In the genomic region with DNA sequence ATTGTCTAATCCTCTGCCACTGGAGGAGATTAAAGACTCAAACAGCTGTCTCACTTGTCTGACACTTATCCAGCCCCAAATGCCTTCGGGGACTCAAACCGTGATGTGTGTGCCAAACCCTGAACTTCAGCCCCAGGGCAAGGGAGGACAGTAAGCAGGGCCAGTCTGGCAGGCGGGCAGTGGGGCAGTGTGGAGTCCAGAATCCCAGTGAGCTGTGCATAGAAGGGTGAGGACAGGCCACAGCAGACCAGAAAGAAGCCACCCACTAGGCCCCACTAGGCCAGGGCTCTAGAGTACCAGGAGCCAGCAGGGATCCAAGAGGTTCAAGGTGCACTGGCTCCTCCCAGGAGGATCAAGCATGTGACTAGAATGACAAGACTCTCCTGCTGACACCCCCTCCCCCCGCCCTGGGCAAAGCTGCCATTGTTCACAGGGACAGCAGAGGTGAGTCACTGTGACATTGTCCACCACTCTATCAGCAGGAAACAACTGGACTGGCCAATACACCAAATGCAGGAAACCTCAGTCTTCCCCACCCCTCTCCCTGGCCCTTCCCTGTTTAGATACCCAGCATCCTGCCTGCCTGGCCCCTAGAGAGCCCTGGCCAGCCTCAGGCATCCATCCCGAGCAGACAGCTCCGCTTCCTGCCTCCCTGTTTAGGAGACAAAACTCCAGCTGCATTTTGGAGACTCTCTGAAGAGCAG, we compare ENCODE assay signal across 7 mouse cellular contexts. TPM values are rescaled to one million over a fixed set of nuclear protein-coding genes. Genes with fewer than 3 reads are reported as not detected.
A peak's percentile ranks its signal among the peaks of the same experiment; 100 is the strongest.
DNase-seq lines count a peak whose midpoint lies in the region; ATAC-seq and TF ChIP-seq lines count a peak whose summit lies in the region.

No protein-coding gene starts in this region.

- no peaks in the 10 kb centered on the region for H3K27me3 ChIP-seq in C2C12 (ENCODE audit: control insufficient read depth, insufficient read depth, insufficient read length)
- H3K27me3 ChIP-seq in heart, embryonic 16.5 days (ENCODE audit: control insufficient read depth, insufficient read depth, low read length) = no peaks in the 10 kb centered on the region
- H3K27me3 ChIP-seq in stomach, embryonic 14.5 days (ENCODE audit: control insufficient read depth, insufficient read depth, low read length) = no peaks in the 10 kb centered on the region

- DNase-seq in adrenal gland, adult (ENCODE audit: inconsistent age in 2 of 2, low spot score in 1 of 2) = peak; percentile 71 to 90
- DNase-seq in kidney, postnatal 4 days = peak; percentile 57 to 74
- no peak for DNase-seq in natural killer cell, adult 2 months (ENCODE audit: low spot score in 2 of 2)
- DNase-seq in frontal cortex, postnatal 14 days (ENCODE audit: low spot score in 2 of 2) = no peak

- H3K79me2 ChIP-seq in C2C12 (ENCODE audit: control insufficient read depth, insufficient read depth) = no peaks in the 10 kb centered on the region

- no peak overlapping the region for H3K4me3 ChIP-seq in C2C12 (ENCODE audit: insufficient read depth, poor library complexity, severe bottlenecking)
- H3K4me3 ChIP-seq in heart, embryonic 16.5 days (ENCODE audit: low read length) = no peak overlapping the region
- no peak overlapping the region for H3K4me3 ChIP-seq in stomach, embryonic 14.5 days (ENCODE audit: low read depth, low read length)

- H3K4me1 ChIP-seq in heart, embryonic 16.5 days (ENCODE audit: control insufficient read depth, insufficient read depth, low read length) = peaks cover 52% of the 10 kb centered on the region
- peaks cover 37% of the 10 kb centered on the region for H3K4me1 ChIP-seq in stomach, embryonic 14.5 days (ENCODE audit: control insufficient read depth, insufficient read depth, low read length)

- peak overlapping the region; percentile 46 for H3K9ac ChIP-seq in heart, embryonic 16.5 days (ENCODE audit: low read length)
- H3K9ac ChIP-seq in stomach, embryonic 14.5 days (replicated peaks; ENCODE audit: low read depth, low read length) = no peak overlapping the region

- H3K4me2 ChIP-seq in heart, embryonic 16.5 days (ENCODE audit: low read depth, low read length) = no peak overlapping the region
- no peak overlapping the region for H3K4me2 ChIP-seq in stomach, embryonic 14.5 days (replicated peaks; ENCODE audit: low read depth, low read length)

- peak overlapping the region; percentile 84 for H3K27ac ChIP-seq in heart, embryonic 16.5 days (ENCODE audit: low read length)
- H3K27ac ChIP-seq in stomach, embryonic 14.5 days (ENCODE audit: low read length) = 0 out of 2 replicates have a peak overlapping the region, but pooled peaks have one; percentile 7

- peak; percentile 85 for ATAC-seq in heart, embryonic 16.5 days (replicated peaks; ENCODE audit: extremely low read depth, insufficient read depth, low FRiP score)
- no peak for ATAC-seq in stomach, embryonic 14.5 days (ENCODE audit: insufficient number of reproducible peaks, insufficient read depth, low FRiP score, low read depth)

- WGBS in heart, embryonic 16.5 days = 31% methylated on average over 6 of the region's 6 CpGs
- WGBS in stomach, embryonic 14.5 days = 51% methylated on average over 6 of the region's 6 CpGs

- no peaks in the 10 kb centered on the region for H3K79me3 ChIP-seq in C2C12 (ENCODE audit: low read depth)

- no peaks in the 10 kb centered on the region for H3K36me3 ChIP-seq in C2C12 (ENCODE audit: control insufficient read depth, insufficient read depth)
- no peaks in the 10 kb centered on the region for H3K36me3 ChIP-seq in heart, embryonic 16.5 days (ENCODE audit: control insufficient read depth, insufficient read depth)
- H3K36me3 ChIP-seq in stomach, embryonic 14.5 days (ENCODE audit: control insufficient read depth, insufficient read depth, low read length) = no peaks in the 10 kb centered on the region

- TF ChIP-seq CTCF in C2C12 (IDR thresholded peaks at IDR 0.05; ENCODE audit: control insufficient read depth, insufficient read depth, insufficient read length) = no peak

- peak overlapping the region; percentile 31 for H3ac ChIP-seq in C2C12 (ENCODE audit: control insufficient read depth, insufficient read length, low read depth)

- no peaks in the 10 kb centered on the region for H3K9me3 ChIP-seq in heart, embryonic 16.5 days (replicated peaks; ENCODE audit: control insufficient read depth, low read length)
- no peaks in the 10 kb centered on the region for H3K9me3 ChIP-seq in stomach, embryonic 14.5 days (ENCODE audit: control insufficient read depth, low read depth, low read length)

TF ChIP-seq in C2C12, 6 proteins besides CTCF, POLR2A, EP300 and RAD21:
- peak; percentile 12 for TF ChIP-seq FOSL1 (IDR thresholded peaks at IDR 0.05; ENCODE audit: insufficient read depth, low read length, poor library complexity, severe bottlenecking)
- no peak for TF ChIP-seq USF1 (IDR thresholded peaks at IDR 0.05; ENCODE audit: low read depth)
- no peak for TF ChIP-seq CEBPB (IDR thresholded peaks at IDR 0.05; ENCODE audit: low read depth)
- peak; percentile 83 for TF ChIP-seq MYOD1 (IDR thresholded peaks at IDR 0.05; ENCODE audit: control insufficient read depth, insufficient read length, low read depth)
- TF ChIP-seq MAX (IDR thresholded peaks at IDR 0.05) = peak; percentile 9
- no peak for TF ChIP-seq MYOG (IDR thresholded peaks at IDR 0.05; ENCODE audit: control insufficient read depth, extremely low read depth, insufficient read length)

RNA-seq across cellular contexts. Expression of a gene that starts 40.9 kb away (rescaled TPM):
- polyA plus RNA-seq in C2C12 (2012; fragmentation: generic; extraction: Trizol) = 57.6 TPM
- 138 and 151 TPM in 2 replicates for polyA plus RNA-seq in heart, embryonic 16.5 days (2015; fragmentation: Nextera tagmentation; extraction: Ambion mirVana)
- polyA plus RNA-seq in stomach, embryonic 14.5 days (2014; fragmentation: Nextera tagmentation; extraction: Ambion mirVana) = 124 and 139 TPM in 2 replicates

Comparison
In these comparisons a context has a peak if more than half of its experiments do, and no peak if none do; other contexts are left out.
1. DNase-seq: peak in adrenal gland, adult (2 of 2) and kidney, postnatal 4 days (2 of 2); none in natural killer cell, adult 2 months (0 of 2) and frontal cortex, postnatal 14 days (0 of 2).